Mouse (Mus musculus) layer of hippocampus, postnatal 25 days (tissue): ENCODE data around the gene Kdm2b. TPM values are rescaled to one million over a fixed set of nuclear protein-coding genes. Genes with fewer than 3 reads are reported as not detected.
"Not testable (repeated sequence)": the region's sequence is repeated elsewhere in the genome, so short reads cannot be mapped to it uniquely, and the experiment has no call there.

ENCODE experiments used
- DNase-seq, 2 experiments: peaks; one replicate each; pipeline ENCODE4 v3.0.0; 2022; ENCODE audit warnings: mixed read lengths in 2 of 2, low spot score in 1 of 2; ENCODE audit errors: extremely low spot score in 1 of 2
- total RNA-seq, 2 experiments: library from RNA; stranded (reverse); gene quantifications; 2 replicates each; pipeline ENCODE4 v1.2.3; 2021

Kdm2b gene
- total RNA-seq, 2 experiments from 2014 or later = 36.9 to 38.4 TPM

- DNase-seq = no peak
These were observed 4.3 kb downstream of the Kdm2b start for GRCm38 (mm10) chr5:122985276-122985675.

- DNase-seq = no peak
These were observed 5.1 kb downstream of the Kdm2b start for GRCm38 (mm10) chr5:122984483-122984882.

- no peak for DNase-seq
These were observed 10.7 kb downstream of the Kdm2b start for GRCm38 (mm10) chr5:122978970-122979369.

GRCm38 (mm10) chr5:122974701-122975100 is 14.9 kb downstream of the Kdm2b start:
- not testable (repeated sequence) for DNase-seq

GRCm38 (mm10) chr5:122972116-122972515 is 17.5 kb downstream of the Kdm2b start:
- DNase-seq = peak in 1 of 2 experiments; percentile 43

- no peak for DNase-seq
These were observed 18.2 kb downstream of the Kdm2b start for GRCm38 (mm10) chr5:122971438-122971837.

- no peak for DNase-seq
These were observed 19.6 kb downstream of the Kdm2b start for GRCm38 (mm10) chr5:122970056-122970455.

- peak; percentile 46 to 80 for DNase-seq
These were observed 21.3 kb downstream of the Kdm2b start for GRCm38 (mm10) chr5:122968322-122968721.

GRCm38 (mm10) chr5:122965427-122965826 is 24.2 kb downstream of the Kdm2b start:
- DNase-seq = no peak

- no peak for DNase-seq
These were observed 24.8 kb downstream of the Kdm2b start for GRCm38 (mm10) chr5:122964853-122965252.

- no peak for DNase-seq
These were observed 27.7 kb downstream of the Kdm2b start for GRCm38 (mm10) chr5:122961905-122962304.

- no peak for DNase-seq
These were observed 30.2 kb downstream of the Kdm2b start for GRCm38 (mm10) chr5:122959391-122959790.

GRCm38 (mm10) chr5:122956059-122956458 is 33.6 kb downstream of the Kdm2b start:
- no peak for DNase-seq

- DNase-seq = no peak
These were observed 37.5 kb downstream of the Kdm2b start for GRCm38 (mm10) chr5:122951913-122952641.

- peak in 1 of 2 experiments; percentile 26 for DNase-seq
These were observed 38.3 kb downstream of the Kdm2b start for GRCm38 (mm10) chr5:122951056-122951912.

GRCm38 (mm10) chr5:122950329-122950953 is 39.2 kb downstream of the Kdm2b start:
- peak; percentile 42 to 55 for DNase-seq

- no peak for DNase-seq
These were observed 40.5 kb downstream of the Kdm2b start for GRCm38 (mm10) chr5:122949101-122949500.

- no peak for DNase-seq
These were observed 42.1 kb downstream of the Kdm2b start for GRCm38 (mm10) chr5:122947534-122947933.

- DNase-seq = no peak
These were observed 50.9 kb downstream of the Kdm2b start for GRCm38 (mm10) chr5:122938676-122939075.

- no peak for DNase-seq
These were observed 51.6 kb downstream of the Kdm2b start for GRCm38 (mm10) chr5:122937958-122938540.

- DNase-seq = no peak
These were observed 52.6 kb downstream of the Kdm2b start for GRCm38 (mm10) chr5:122937031-122937430.
